Mouse (Mus musculus): ENCODE measurements around the gene Cacna1c. TPM values are rescaled to one million over a fixed set of nuclear protein-coding genes. Genes with fewer than 3 reads are reported as not detected.

Cacna1c gene
- total and polyA plus RNA-seq, 2 experiments from 2014 or later: 4.2 to 43.3 TPM

GRCm38 (mm10) chr6:118832616-118833015, 363.6 kb downstream of the Cacna1c start:
- Histone ChIP-seq H3K36me3 (ENCODE audit: insufficient read depth) (no peaks in the 10 kb centered on the region), H3K4me1 (ENCODE audit: insufficient read depth) (peaks cover 7% of the 10 kb centered on the region; the same call in 1 of the 2 replicates), H3K27me3 (ENCODE audit: insufficient read depth, low read length) (no peaks in the 10 kb centered on the region), H3K9ac (no peak overlapping the region), H3K4me3 (ENCODE audit: low read depth, low read length) (no peak overlapping the region), H3K9me3 (ENCODE audit: low read length) (no peaks in the 10 kb centered on the region), H3K4me2 (ENCODE audit: low read depth) (no peak overlapping the region), H3K27ac (ENCODE audit: low read depth, low read length) (no peak overlapping the region)
- ATAC-seq: no peak
- no peak for DNase-seq
- WGBS: 88% methylated on average over 2 of the region's 2 CpGs
- no peak for TF ChIP-seq CTCF (IDR thresholded peaks at IDR 0.05; ENCODE audit: low read depth)

DNA sequence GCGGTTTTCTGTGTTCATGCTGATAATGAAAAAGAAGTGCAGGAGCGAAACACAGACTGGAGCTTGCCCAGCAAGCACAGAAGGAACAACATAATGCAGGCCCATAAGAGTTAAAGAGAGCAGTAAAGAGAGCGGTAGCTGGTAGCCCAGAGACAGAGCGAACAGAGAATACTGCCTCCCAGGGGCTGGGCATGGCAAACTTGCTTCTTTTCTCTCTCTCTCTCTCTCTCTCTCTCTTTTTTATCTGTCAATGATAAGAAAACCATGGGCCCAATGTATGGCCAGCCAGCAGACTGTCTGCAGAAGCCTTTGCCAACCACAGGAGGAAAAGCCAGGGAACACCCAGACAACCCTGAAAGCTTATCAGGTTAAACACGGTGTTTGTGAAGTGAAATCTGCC, 365.4 kb downstream of the Cacna1c start:
- Histone ChIP-seq H3K4me3 (ENCODE audit: low read depth, low read length) (no peak overlapping the region), H3K9me3 (ENCODE audit: low read length) (no peaks in the 10 kb centered on the region), H3K9ac (no peak overlapping the region), H3K27ac (ENCODE audit: low read depth, low read length) (no peak overlapping the region), H3K4me1 (ENCODE audit: insufficient read depth) (peaks cover 3% of the 10 kb centered on the region; the same call in 1 of the 2 replicates), H3K36me3 (ENCODE audit: insufficient read depth) (no peaks in the 10 kb centered on the region), H3K27me3 (ENCODE audit: insufficient read depth, low read length) (no peaks in the 10 kb centered on the region), H3K4me2 (ENCODE audit: low read depth) (no peak overlapping the region)
- peak; percentile 55 for DNase-seq
- WGBS: 52% methylated on average over 5 of the region's 5 CpGs
- peak; percentile 30; the same call in 1 of the 2 replicates for TF ChIP-seq CTCF (IDR thresholded peaks at IDR 0.05; ENCODE audit: low read depth)
- peak; percentile 58 for ATAC-seq

DNA sequence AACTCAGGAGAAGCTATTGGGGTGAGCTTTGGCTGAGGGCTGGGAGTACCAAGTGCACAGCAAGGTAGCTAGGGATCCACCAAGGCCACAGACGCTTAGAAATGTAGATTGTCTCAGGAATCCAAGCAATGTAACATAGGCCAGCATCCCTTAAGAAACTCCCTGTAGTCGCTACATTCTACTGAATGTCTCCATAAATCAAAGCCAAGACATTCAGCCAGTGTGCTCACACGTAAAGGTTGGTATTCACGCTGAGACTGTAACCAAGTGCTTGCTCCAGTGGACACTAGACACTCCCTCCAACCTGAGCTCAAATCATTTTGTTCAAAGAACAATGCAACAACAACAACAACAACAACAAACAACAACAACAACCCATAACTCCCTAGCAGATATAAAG, 368.0 kb downstream of the Cacna1c start:
- Histone ChIP-seq H3K4me3 (ENCODE audit: low read depth, low read length) (no peak overlapping the region), H3K27ac (ENCODE audit: low read depth, low read length) (no peak overlapping the region; the same call in 1 of the 2 replicates), H3K36me3 (ENCODE audit: insufficient read depth) (no peaks in the 10 kb centered on the region), H3K9me3 (ENCODE audit: low read length) (no peaks in the 10 kb centered on the region), H3K9ac (no peak overlapping the region), H3K4me1 (ENCODE audit: insufficient read depth) (no peaks in the 10 kb centered on the region), H3K27me3 (ENCODE audit: insufficient read depth, low read length) (no peaks in the 10 kb centered on the region), H3K4me2 (ENCODE audit: low read depth) (no peak overlapping the region)
- DNase-seq (no peak), ATAC-seq (no peak)
- 86% methylated on average over 4 of the region's 4 CpGs for WGBS
- TF ChIP-seq CTCF (IDR thresholded peaks at IDR 0.05; ENCODE audit: low read depth): no peak

- Histone ChIP-seq H3K4me1 (ENCODE audit: insufficient read depth) (no peaks in the 10 kb centered on the region), H3K27me3 (ENCODE audit: insufficient read depth, low read length) (no peaks in the 10 kb centered on the region), H3K4me2 (ENCODE audit: low read depth) (no peak overlapping the region), H3K4me3 (ENCODE audit: low read depth, low read length) (no peak overlapping the region), H3K9me3 (ENCODE audit: low read length) (no peaks in the 10 kb centered on the region), H3K36me3 (ENCODE audit: insufficient read depth) (no peaks in the 10 kb centered on the region), H3K27ac (ENCODE audit: low read depth, low read length) (peak overlapping the region; percentile 35; the same call in 1 of the 2 replicates), H3K9ac (no peak overlapping the region)
- no peak for TF ChIP-seq CTCF (IDR thresholded peaks at IDR 0.05; ENCODE audit: low read depth)
- WGBS: 24% methylated on average over 8 of the region's 8 CpGs
- ATAC-seq (peak; percentile 54), DNase-seq (no peak)
Observed at GRCm38 (mm10) chr6:118827560-118827959, 368.7 kb downstream of the Cacna1c start.

- no peaks in the 10 kb centered on the region for H3K36me3 ChIP-seq (ENCODE audit: insufficient read depth)
- DNase-seq (peak; percentile 30), ATAC-seq (peak; percentile 14; the same call in 1 of the 2 replicates)
- no peak overlapping the region for H3K9ac ChIP-seq
- H3K4me1 ChIP-seq (ENCODE audit: insufficient read depth): no peaks in the 10 kb centered on the region
- H3K27me3 ChIP-seq (ENCODE audit: insufficient read depth, low read length): no peaks in the 10 kb centered on the region
- H3K4me3 ChIP-seq (ENCODE audit: low read depth, low read length): no peak overlapping the region
- no peak for TF ChIP-seq CTCF (IDR thresholded peaks at IDR 0.05; ENCODE audit: low read depth)
- H3K9me3 ChIP-seq (ENCODE audit: low read length): no peaks in the 10 kb centered on the region
- H3K4me2 ChIP-seq (ENCODE audit: low read depth): no peak overlapping the region
- H3K27ac ChIP-seq (ENCODE audit: low read depth, low read length): no peak overlapping the region
- WGBS: 44% methylated on average over 6 of the region's 6 CpGs
Observed at GRCm38 (mm10) chr6:118825400-118825871, 370.8 kb downstream of the Cacna1c start.

- Histone ChIP-seq H3K27ac (ENCODE audit: low read depth, low read length) (no peak overlapping the region), H3K36me3 (ENCODE audit: insufficient read depth) (no peaks in the 10 kb centered on the region), H3K9me3 (ENCODE audit: low read length) (no peaks in the 10 kb centered on the region), H3K4me1 (ENCODE audit: insufficient read depth) (no peaks in the 10 kb centered on the region), H3K4me2 (ENCODE audit: low read depth) (no peak overlapping the region), H3K4me3 (ENCODE audit: low read depth, low read length) (no peak overlapping the region), H3K27me3 (ENCODE audit: insufficient read depth, low read length) (no peaks in the 10 kb centered on the region), H3K9ac (no peak overlapping the region)
- ATAC-seq (no peak; the same call in 1 of the 2 replicates), DNase-seq (no peak)
- TF ChIP-seq CTCF (IDR thresholded peaks at IDR 0.05; ENCODE audit: low read depth): no peak
- WGBS: 77% methylated on average over 5 of the region's 5 CpGs
Observed at GRCm38 (mm10) chr6:118821536-118821935, 374.7 kb downstream of the Cacna1c start.

GRCm38 (mm10) chr6:118819657-118820056, 376.6 kb downstream of the Cacna1c start:
- no peaks in the 10 kb centered on the region for H3K36me3 ChIP-seq (ENCODE audit: insufficient read depth)
- DNase-seq: no peak
- H3K27ac ChIP-seq (ENCODE audit: low read depth, low read length): no peak overlapping the region
- WGBS: 83% methylated on average over 7 of the region's 7 CpGs
- no peak overlapping the region for H3K4me3 ChIP-seq (ENCODE audit: low read depth, low read length)
- no peaks in the 10 kb centered on the region for H3K27me3 ChIP-seq (ENCODE audit: insufficient read depth, low read length)
- ATAC-seq: no peak
- H3K4me2 ChIP-seq (ENCODE audit: low read depth): no peak overlapping the region
- TF ChIP-seq CTCF (IDR thresholded peaks at IDR 0.05; ENCODE audit: low read depth): no peak
- no peak overlapping the region for H3K9ac ChIP-seq
- no peaks in the 10 kb centered on the region for H3K4me1 ChIP-seq (ENCODE audit: insufficient read depth)
- no peaks in the 10 kb centered on the region for H3K9me3 ChIP-seq (ENCODE audit: low read length)

Data from forebrain, postnatal 0 days (tissue).